Mouse (Mus musculus): ENCODE results near the gene Grid1.

GRCm38 (mm10) chr14:35157069-35157655, 337.3 kb downstream of the Grid1 start:
- TF ChIP-seq CTCF (IDR thresholded peaks at IDR 0.05; ENCODE audit: low read depth, low read length) (no peak), TAL1 (conservative IDR thresholded peaks at IDR 0.05; ENCODE audit: low read depth, low read length) (no peak), GATA1 (IDR thresholded peaks at IDR 0.05; ENCODE audit: borderline replicate concordance, low read length) (no peak), POLR2AphosphoS5 (IDR thresholded peaks at IDR 0.05; ENCODE audit: insufficient replicate concordance, low read depth, low read length) (no peak)
